Mouse (Mus musculus) erythroblast, embryonic 14.5 days (primary cell): ENCODE data around the gene Dpp4.

Source experiments
- GATA1 ChIP-seq: IDR thresholded peaks from 2 replicates; pipeline ENCODE4 v1.6.1; 2012; ENCODE audit warnings: low read length, inconsistent platforms, mixed read lengths
- TAL1 ChIP-seq: IDR thresholded peaks from 3 replicates; pipeline ENCODE4 v1.6.1; 2012; ENCODE audit warnings: low read length, inconsistent platforms, mixed read lengths

DNA sequence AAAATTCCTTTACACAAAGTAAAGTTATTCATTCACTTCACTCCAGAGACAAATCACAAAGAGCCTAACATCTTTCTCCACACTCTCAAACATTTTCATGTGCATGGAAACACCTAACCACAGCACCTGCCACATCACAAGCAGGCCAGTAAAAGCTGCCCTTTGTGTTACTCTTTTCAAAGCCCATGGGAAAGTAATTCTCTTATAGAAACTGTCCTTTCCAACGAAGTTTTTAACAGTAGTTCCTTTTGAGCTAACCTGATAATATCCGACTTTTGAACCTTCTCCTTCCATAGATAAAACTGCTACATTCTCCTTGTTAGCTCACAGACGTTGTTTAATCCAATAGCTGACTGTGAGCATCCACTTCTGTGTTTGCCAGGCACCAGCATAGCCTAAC is 21.7 kb downstream of the Dpp4 start:
- TF ChIP-seq TAL1, result no peak
- no peak for TF ChIP-seq GATA1
